Mouse (Mus musculus) forebrain, postnatal 0 days (tissue): ENCODE data around the gene Gm42715. TPM values are rescaled to one million over a fixed set of nuclear protein-coding genes. Genes with fewer than 3 reads are reported as not detected.

Experiments used
- ATAC-seq: fragments of 200-750 bp; cut with Nextera tagmentation; 2 replicates; pipeline ENCODE4 v1.8.0; 2017; ENCODE audit warnings: mild to moderate bottlenecking, moderate library complexity
- DNase-seq: peaks from one replicate; pipeline ENCODE4 v3.0.0-alpha.2; 2015
- H3K27ac ChIP-seq: fragments of 300-500 bp; sonication (generic); 2 replicates; pipeline ENCODE4 v1.5.1; 2014; ENCODE audit warnings: low read depth, mild to moderate bottlenecking, antibody characterized with exemption, low read length, moderate library complexity, mixed read lengths
- H3K27me3 ChIP-seq: fragments of 300-500 bp; sonication (generic); 2 replicates; pipeline ENCODE4 v1.6.1; 2014; ENCODE audit warnings: mild to moderate bottlenecking, low read length, mixed read lengths; ENCODE audit not compliant: insufficient read depth
- H3K36me3 ChIP-seq: fragments of 300-500 bp; sonication (generic); 2 replicates; pipeline ENCODE4 v1.6.1; 2014; ENCODE audit warnings: mild to moderate bottlenecking, moderate library complexity; ENCODE audit not compliant: insufficient read depth
- H3K4me1 ChIP-seq: fragments of 300-500 bp; sonication (generic); 2 replicates; pipeline ENCODE4 v1.6.1; 2014; ENCODE audit warnings: antibody characterized with exemption; ENCODE audit not compliant: insufficient read depth
- H3K4me2 ChIP-seq: fragments of 300-500 bp; sonication (generic); 2 replicates; pipeline ENCODE4 v1.6.1; 2014; ENCODE audit warnings: low read depth, mild to moderate bottlenecking, moderate library complexity
- H3K4me3 ChIP-seq: fragments of 300-500 bp; sonication (generic); 2 replicates; pipeline ENCODE4 v1.5.1; 2014; ENCODE audit warnings: low read depth, low read length, mixed read lengths
- H3K9ac ChIP-seq: fragments of 300-500 bp; sonication (generic); 2 replicates; pipeline ENCODE4 v1.6.1; 2014; ENCODE audit warnings: mild to moderate bottlenecking
- H3K9me3 ChIP-seq: fragments of 300-500 bp; sonication (generic); 2 replicates; pipeline ENCODE4 v1.6.1; 2016; ENCODE audit warnings: low read length
- CTCF ChIP-seq: sonication (generic); IDR thresholded peaks from 2 replicates; pipeline ENCODE4 v1.5.1; 2016; ENCODE audit warnings: antibody characterized with exemption, control low read depth, low read depth
- WGBS: fragments of 180-500 bp; shearing (Covaris S2); extraction: QIAGEN DNeasy Blood & Tissue Kit; methylation state at CpG from one replicate; pipeline ENCODE4 v1.1.7; 2014; 5-methylcytosine and 5-hydroxymethylcytosine counted together
- polyA plus RNA-seq: library from polyadenylated mRNA; unstranded; fragments of >200 nt; fragmentation: Nextera tagmentation; extraction: Ambion mirVana; gene quantifications from 2 replicates; pipeline ENCODE4 v1.2.1, GENCODE M21; 2015
- total RNA-seq: library from RNA; depleted of rRNA; stranded (reverse); fragments of >200 nt; gene quantifications from 2 replicates; pipeline ENCODE4 v1.2.3, GENCODE M21; 2014

Gm42715 gene
- total and polyA plus RNA-seq, 2 experiments from 2014 or later, result 10.3 to 28.3 TPM

GRCm38 (mm10) chr7:127513016-127513390, 6.4 kb upstream of the Gm42715 start:
- ATAC-seq (no peak), DNase-seq (no peak)
- peak overlapping the region; percentile 83 for H3K4me3 ChIP-seq
- WGBS, result 44% methylated on average over 8 of the region's 8 CpGs
- peak overlapping the region; percentile 93 for H3K9ac ChIP-seq
- peak overlapping the region; percentile 99 for H3K27ac ChIP-seq
- H3K27me3 ChIP-seq, result no peaks in the 10 kb centered on the region
- H3K4me2 ChIP-seq, result peak overlapping the region; percentile 67
- H3K36me3 ChIP-seq, result peaks cover 26% of the 10 kb centered on the region
- H3K4me1 ChIP-seq, result peaks cover 8% of the 10 kb centered on the region; the same call in 1 of the 2 replicates
- no peaks in the 10 kb centered on the region for H3K9me3 ChIP-seq
- TF ChIP-seq CTCF, result no peak

- 89% methylated on average over 3 of the region's 3 CpGs for WGBS
- H3K9me3 ChIP-seq, result no peaks in the 10 kb centered on the region
- peaks cover 8% of the 10 kb centered on the region; the same call in 1 of the 2 replicates for H3K4me1 ChIP-seq
- H3K36me3 ChIP-seq, result peaks cover 29% of the 10 kb centered on the region
- ATAC-seq, result no peak
- no peak for TF ChIP-seq CTCF
- 0 out of 2 replicates have a peak overlapping the region, but pooled peaks have one; percentile 67 for H3K4me2 ChIP-seq
- no peak overlapping the region for H3K27ac ChIP-seq
- H3K27me3 ChIP-seq, result no peaks in the 10 kb centered on the region
- H3K9ac ChIP-seq, result no peak overlapping the region
- no peak for DNase-seq
- H3K4me3 ChIP-seq, result no peak overlapping the region
Measured at GRCm38 (mm10) chr7:127513781-127514180, 5.6 kb upstream of the Gm42715 start.

- no peak overlapping the region for H3K4me2 ChIP-seq
- peaks cover 8% of the 10 kb centered on the region; the same call in 1 of the 2 replicates for H3K4me1 ChIP-seq
- H3K9me3 ChIP-seq, result no peaks in the 10 kb centered on the region
- WGBS, result 87% methylated on average over 7 of the region's 7 CpGs
- no peak overlapping the region for H3K9ac ChIP-seq
- DNase-seq, result no peak
- ATAC-seq, result no peak
- H3K4me3 ChIP-seq, result no peak overlapping the region
- TF ChIP-seq CTCF, result no peak
- H3K36me3 ChIP-seq, result peaks cover 45% of the 10 kb centered on the region
- H3K27ac ChIP-seq, result no peak overlapping the region
- no peaks in the 10 kb centered on the region for H3K27me3 ChIP-seq
Measured at GRCm38 (mm10) chr7:127515846-127516245, 3.5 kb upstream of the Gm42715 start.

- Histone ChIP-seq H3K36me3 (peaks cover 50% of the 10 kb centered on the region), H3K9ac (no peak overlapping the region), H3K4me3 (no peak overlapping the region), H3K4me2 (no peak overlapping the region), H3K4me1 (peaks cover 7% of the 10 kb centered on the region; the same call in 1 of the 2 replicates), H3K27me3 (no peaks in the 10 kb centered on the region), H3K9me3 (no peaks in the 10 kb centered on the region), H3K27ac (no peak overlapping the region)
- DNase-seq, result no peak
- TF ChIP-seq CTCF, result no peak
- no peak for ATAC-seq
- 96% methylated on average over 6 of the region's 7 CpGs for WGBS
Measured at GRCm38 (mm10) chr7:127516344-127516743, 3.0 kb upstream of the Gm42715 start.

GRCm38 (mm10) chr7:127541671-127542070, 22.3 kb downstream of the Gm42715 start:
- DNase-seq (no peak), ATAC-seq (no peak)
- 87% methylated on average over 3 of the region's 3 CpGs for WGBS
- Histone ChIP-seq H3K36me3 (peaks cover 84% of the 10 kb centered on the region), H3K9ac (no peak overlapping the region), H3K4me1 (no peaks in the 10 kb centered on the region), H3K4me3 (no peak overlapping the region), H3K9me3 (no peaks in the 10 kb centered on the region), H3K4me2 (no peak overlapping the region), H3K27me3 (no peaks in the 10 kb centered on the region), H3K27ac (no peak overlapping the region)
- TF ChIP-seq CTCF, result no peak

GRCm38 (mm10) chr7:127549116-127549835, 29.9 kb downstream of the Gm42715 start:
- Histone ChIP-seq H3K4me3 (no peak overlapping the region), H3K4me2 (no peak overlapping the region), H3K27me3 (no peaks in the 10 kb centered on the region), H3K4me1 (no peaks in the 10 kb centered on the region), H3K36me3 (peaks cover 62% of the 10 kb centered on the region), H3K27ac (no peak overlapping the region), H3K9me3 (no peaks in the 10 kb centered on the region), H3K9ac (no peak overlapping the region)
- 70% methylated on average over 15 of the region's 15 CpGs for WGBS
- no peak for TF ChIP-seq CTCF
- DNase-seq (peak; percentile 13), ATAC-seq (no peak)

- H3K4me1 ChIP-seq, result no peaks in the 10 kb centered on the region
- H3K36me3 ChIP-seq, result peaks cover 68% of the 10 kb centered on the region
- no peak overlapping the region for H3K9ac ChIP-seq
- H3K9me3 ChIP-seq, result no peaks in the 10 kb centered on the region
- H3K27ac ChIP-seq, result no peak overlapping the region
- 95% methylated on average over 8 of the region's 8 CpGs for WGBS
- H3K4me2 ChIP-seq, result no peak overlapping the region
- no peak overlapping the region for H3K4me3 ChIP-seq
- ATAC-seq, result no peak
- no peaks in the 10 kb centered on the region for H3K27me3 ChIP-seq
- DNase-seq, result no peak
- no peak for TF ChIP-seq CTCF
Measured at GRCm38 (mm10) chr7:127551558-127551957, 32.2 kb downstream of the Gm42715 start.
